Mouse (Mus musculus): Measurements from ENCODE around the gene Sun2. TPM values are rescaled to one million over a fixed set of nuclear protein-coding genes. Genes with fewer than 3 reads are reported as not detected.

Sun2 gene
- total and polyA plus RNA-seq, 2 experiments: 33.4 to 33.9 TPM

GRCm38 (mm10) chr15:79767327-79767961 is 25.1 kb upstream of the Sun2 start:
- Histone ChIP-seq H3K27me3 (ENCODE audit: control insufficient read depth, insufficient read depth, low read length) (no peaks in the 10 kb centered on the region), H3K9ac (ENCODE audit: low read depth, low read length) (no peak overlapping the region), H3K79me2 (ENCODE audit: control insufficient read depth, insufficient read depth, low read length) (no peaks in the 10 kb centered on the region), H3K36me3 (ENCODE audit: control insufficient read depth, insufficient read depth, low read length) (no peaks in the 10 kb centered on the region), H3K4me3 (ENCODE audit: insufficient read depth, low read depth, low read length) (no peak overlapping the region), H3K27ac (replicated peaks; ENCODE audit: insufficient read depth, low read depth, low read length) (0 out of 2 replicates have a peak overlapping the region, but pooled peaks have one; percentile 13), H3K4me1 (ENCODE audit: control insufficient read depth, insufficient read depth, low read length) (no peaks in the 10 kb centered on the region)
- no peak for TF ChIP-seq POLR2A (IDR thresholded peaks at IDR 0.05; ENCODE audit: extremely low read depth, insufficient read depth, low read length)
- TF ChIP-seq CTCF (IDR thresholded peaks at IDR 0.05; ENCODE audit: low read depth, low read length): no peak
- DNase-seq (ENCODE audit: extremely low read depth, low read depth, low spot score): no peak
- WGBS: 79% methylated on average over 16 of the region's 16 CpGs

DNA sequence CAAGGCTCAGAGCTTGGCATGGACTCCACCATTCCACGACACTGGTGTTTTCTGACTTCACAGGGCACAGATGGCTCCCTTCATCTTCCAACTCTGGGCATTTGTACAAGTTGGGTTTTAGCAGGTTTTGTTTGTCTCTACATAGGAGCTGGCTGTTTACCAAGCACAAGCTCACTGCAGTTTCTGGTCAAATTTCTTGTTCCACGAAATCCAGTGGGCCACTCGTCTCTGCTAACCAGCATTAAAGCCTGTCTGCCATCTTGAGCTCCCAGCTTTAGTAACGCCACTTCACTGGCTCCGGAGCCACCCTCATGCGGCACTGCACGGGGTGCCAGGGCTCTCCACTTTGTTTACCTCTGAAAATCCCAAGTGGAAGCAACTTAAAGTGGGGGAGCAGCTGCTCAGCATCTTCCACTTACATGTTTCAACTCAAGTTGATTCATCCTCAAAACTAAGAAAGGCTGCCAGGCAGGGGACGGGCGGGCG is 24.3 kb upstream of the Sun2 start:
- H3K36me3 ChIP-seq (ENCODE audit: control insufficient read depth, insufficient read depth, low read length): no peaks in the 10 kb centered on the region
- no peak overlapping the region for H3K4me3 ChIP-seq (ENCODE audit: insufficient read depth, low read depth, low read length)
- H3K27me3 ChIP-seq (ENCODE audit: control insufficient read depth, insufficient read depth, low read length): no peaks in the 10 kb centered on the region
- 90% methylated on average over 10 of the region's 10 CpGs for WGBS
- TF ChIP-seq CTCF (IDR thresholded peaks at IDR 0.05; ENCODE audit: low read depth, low read length): no peak
- no peak for TF ChIP-seq POLR2A (IDR thresholded peaks at IDR 0.05; ENCODE audit: extremely low read depth, insufficient read depth, low read length)
- DNase-seq (ENCODE audit: extremely low read depth, low read depth, low spot score): no peak
- no peaks in the 10 kb centered on the region for H3K4me1 ChIP-seq (ENCODE audit: control insufficient read depth, insufficient read depth, low read length)
- no peak overlapping the region for H3K27ac ChIP-seq (replicated peaks; ENCODE audit: insufficient read depth, low read depth, low read length)
- no peaks in the 10 kb centered on the region for H3K79me2 ChIP-seq (ENCODE audit: control insufficient read depth, insufficient read depth, low read length)
- H3K9ac ChIP-seq (ENCODE audit: low read depth, low read length): no peak overlapping the region

DNA sequence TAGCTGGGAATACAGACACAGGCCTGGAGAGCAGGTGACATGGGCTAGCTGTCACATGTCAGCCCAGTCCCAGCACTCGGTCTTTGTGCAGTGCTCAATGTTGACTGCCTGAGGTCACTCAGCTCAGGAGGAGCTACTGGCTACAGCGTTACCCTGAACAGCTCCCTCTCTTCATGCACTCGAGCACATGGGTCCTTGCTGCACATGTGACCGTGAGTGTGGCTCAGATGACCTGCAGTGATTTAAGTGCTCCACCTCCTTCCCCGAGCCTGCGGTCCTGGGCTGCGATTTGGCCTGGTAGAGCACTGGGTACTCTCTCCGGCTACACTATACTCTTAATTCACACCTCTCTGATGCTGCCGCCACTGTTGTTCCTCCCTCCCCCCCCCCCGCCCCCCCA is 23.8 kb upstream of the Sun2 start:
- no peaks in the 10 kb centered on the region for H3K79me2 ChIP-seq (ENCODE audit: control insufficient read depth, insufficient read depth, low read length)
- H3K9ac ChIP-seq (ENCODE audit: low read depth, low read length): no peak overlapping the region
- H3K36me3 ChIP-seq (ENCODE audit: control insufficient read depth, insufficient read depth, low read length): no peaks in the 10 kb centered on the region
- no peaks in the 10 kb centered on the region for H3K4me1 ChIP-seq (ENCODE audit: control insufficient read depth, insufficient read depth, low read length)
- no peaks in the 10 kb centered on the region for H3K27me3 ChIP-seq (ENCODE audit: control insufficient read depth, insufficient read depth, low read length)
- H3K27ac ChIP-seq (replicated peaks; ENCODE audit: insufficient read depth, low read depth, low read length): no peak overlapping the region
- no peak for DNase-seq (ENCODE audit: extremely low read depth, low read depth, low spot score)
- TF ChIP-seq CTCF (IDR thresholded peaks at IDR 0.05; ENCODE audit: low read depth, low read length) (no peak), POLR2A (IDR thresholded peaks at IDR 0.05; ENCODE audit: extremely low read depth, insufficient read depth, low read length) (no peak)
- 78% methylated on average over 10 of the region's 10 CpGs for WGBS
- no peak overlapping the region for H3K4me3 ChIP-seq (ENCODE audit: insufficient read depth, low read depth, low read length)

DNA sequence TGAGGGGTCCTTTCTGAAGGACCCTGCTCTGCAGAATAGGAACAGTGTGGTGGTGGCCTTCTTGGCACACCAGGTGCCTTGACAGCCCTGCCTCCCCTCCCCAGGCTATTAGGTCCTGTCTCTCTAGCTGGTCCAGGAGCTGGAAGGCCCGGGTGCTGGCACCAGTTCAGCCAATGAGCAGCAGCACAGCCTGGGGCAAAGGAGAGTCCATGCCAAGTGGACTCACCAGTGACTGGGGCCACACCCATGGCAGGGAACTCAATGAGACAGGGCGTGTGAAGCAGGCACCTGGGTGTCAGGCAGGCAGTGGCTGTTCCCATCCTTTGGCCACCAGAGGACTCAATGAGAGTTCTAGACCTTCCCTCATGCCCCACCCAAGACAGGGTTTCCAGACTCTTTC is 23.0 kb upstream of the Sun2 start:
- DNase-seq (ENCODE audit: extremely low read depth, low read depth, low spot score): peak; percentile 50

GRCm38 (mm10) chr15:79764539-79765267 is 22.4 kb upstream of the Sun2 start:
- Histone ChIP-seq H3K36me3 (ENCODE audit: control insufficient read depth, insufficient read depth, low read length) (no peaks in the 10 kb centered on the region), H3K4me3 (ENCODE audit: insufficient read depth, low read depth, low read length) (no peak overlapping the region), H3K4me1 (ENCODE audit: control insufficient read depth, insufficient read depth, low read length) (no peaks in the 10 kb centered on the region), H3K9ac (ENCODE audit: low read depth, low read length) (no peak overlapping the region), H3K27ac (replicated peaks; ENCODE audit: insufficient read depth, low read depth, low read length) (no peak overlapping the region), H3K79me2 (ENCODE audit: control insufficient read depth, insufficient read depth, low read length) (no peaks in the 10 kb centered on the region), H3K27me3 (ENCODE audit: control insufficient read depth, insufficient read depth, low read length) (no peaks in the 10 kb centered on the region)
- no peak for DNase-seq (ENCODE audit: extremely low read depth, low read depth, low spot score)
- WGBS: 89% methylated on average over 11 of the region's 11 CpGs
- TF ChIP-seq CTCF (IDR thresholded peaks at IDR 0.05; ENCODE audit: low read depth, low read length) (no peak), POLR2A (IDR thresholded peaks at IDR 0.05; ENCODE audit: extremely low read depth, insufficient read depth, low read length) (no peak)

More for the DNA sequence above, 23.0 kb upstream of the Sun2 start:
- Histone ChIP-seq H3K27ac (replicated peaks; ENCODE audit: insufficient read depth, low read depth, low read length) (no peak overlapping the region), H3K4me1 (ENCODE audit: control insufficient read depth, insufficient read depth, low read length) (no peaks in the 10 kb centered on the region), H3K27me3 (ENCODE audit: control insufficient read depth, insufficient read depth, low read length) (no peaks in the 10 kb centered on the region), H3K36me3 (ENCODE audit: control insufficient read depth, insufficient read depth, low read length) (no peaks in the 10 kb centered on the region), H3K4me3 (ENCODE audit: insufficient read depth, low read depth, low read length) (no peak overlapping the region), H3K79me2 (ENCODE audit: control insufficient read depth, insufficient read depth, low read length) (no peaks in the 10 kb centered on the region), H3K9ac (ENCODE audit: low read depth, low read length) (no peak overlapping the region)
- TF ChIP-seq CTCF (IDR thresholded peaks at IDR 0.05; ENCODE audit: low read depth, low read length): no peak
- TF ChIP-seq POLR2A (IDR thresholded peaks at IDR 0.05; ENCODE audit: extremely low read depth, insufficient read depth, low read length): no peak
- WGBS: 15% methylated on average over 2 of the region's 2 CpGs

Data from liver, adult 2 months (tissue).